Mouse (Mus musculus) heart, adult 2 months (tissue): ENCODE data around the gene Nuak2.

Experiments
- CTCF ChIP-seq: fragments of 200-600 bp; IDR thresholded peaks from 2 replicates; pipeline ENCODE4 v1.8.1; 2022; ENCODE audit warnings: antibody characterized with exemption, mild to moderate bottlenecking, moderate library complexity
- EP300 ChIP-seq: fragments of 200-500 bp; IDR thresholded peaks from 2 replicates; pipeline ENCODE4 v1.6.1; 2011; ENCODE audit warnings: low read depth, low read length, control low read depth; ENCODE audit not compliant: insufficient read depth
- POLR2A ChIP-seq: fragments of 200-500 bp; IDR thresholded peaks from 2 replicates; pipeline ENCODE4 v1.6.1; 2011; ENCODE audit warnings: mild to moderate bottlenecking, low read depth, low read length, control low read depth; ENCODE audit not compliant: insufficient read depth

- TF ChIP-seq EP300 (no peak), CTCF (no peak), POLR2A (no peak)
Observed at GRCm38 (mm10) chr1:132268418-132269060, 47.4 kb upstream of the Nuak2 start.
